Mouse (Mus musculus) layer of hippocampus, adult 8-10 months (tissue): ENCODE data around the gene Gm28044. TPM values are rescaled to one million over a fixed set of nuclear protein-coding genes. Genes with fewer than 3 reads are reported as not detected.
"Not testable (repeated sequence)": the region's sequence is repeated elsewhere in the genome, so short reads cannot be mapped to it uniquely, and the experiment has no call there.

Experiments
- DNase-seq, 2 experiments: peaks; one replicate each; pipeline ENCODE4 v3.0.0; 2022; ENCODE audit warnings: low spot score in 2 of 2
- total RNA-seq, 4 experiments: library from RNA; stranded (reverse); gene quantifications; 2 replicates each; pipeline ENCODE4 v1.2.4; 2022

Gm28044 gene
- 1 to 10 TPM in 2 of 4 experiments, not detected in 2; 1.1 to 3.2 TPM for total RNA-seq

GRCm38 (mm10) chr13:67360131-67360744, at the start of gene Gm28044, which contains the start of gene Zfp953:
TSS of gene Gm28044 (minus strand) at chr13:67360536.
TSS of gene Zfp953 (minus strand) at chr13:67360605.
- peak; percentile 87 to 89 for DNase-seq

GRCm38 (mm10) chr13:67399183-67399903, 39.0 kb upstream of the Gm28044 start, which contains the start of gene Zfp429:
TSS of gene Zfp429 (minus strand) at chr13:67399819.
- DNase-seq = peak; percentile 48 to 55

DNA sequence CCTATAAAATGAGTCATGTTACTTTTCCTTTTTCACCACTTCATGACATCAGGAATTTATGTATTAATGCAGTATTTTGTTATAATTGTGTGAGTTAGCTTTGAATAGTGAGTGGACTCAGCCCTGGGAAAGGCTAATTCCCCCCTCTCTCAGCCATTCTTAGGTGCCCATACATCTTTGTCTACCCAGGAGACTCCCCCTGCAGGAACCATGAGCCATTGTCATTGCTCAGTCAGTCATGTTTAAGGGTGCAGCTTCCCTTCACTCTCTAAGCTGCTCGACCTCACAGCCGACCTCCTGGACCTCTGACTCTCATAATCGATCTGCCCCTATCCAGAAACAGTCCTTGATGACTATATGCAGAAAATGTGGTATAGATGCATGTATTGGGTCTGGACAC, 15.9 kb upstream of the Gm28044 start:
- DNase-seq = not testable (repeated sequence)

GRCm38 (mm10) chr13:67375050-67375911, 14.9 kb upstream of the Gm28044 start, which contains the start of the genes Gm28041 and Zfp456:
TSS of gene Gm28041 (minus strand) at chr13:67375733.
TSS of gene Zfp456 (minus strand) at chr13:67375810.
- peak; percentile 18 to 31 for DNase-seq

GRCm38 (mm10) chr13:67351854-67352253, 8.5 kb downstream of the Gm28044 start:
- no peak for DNase-seq

DNA sequence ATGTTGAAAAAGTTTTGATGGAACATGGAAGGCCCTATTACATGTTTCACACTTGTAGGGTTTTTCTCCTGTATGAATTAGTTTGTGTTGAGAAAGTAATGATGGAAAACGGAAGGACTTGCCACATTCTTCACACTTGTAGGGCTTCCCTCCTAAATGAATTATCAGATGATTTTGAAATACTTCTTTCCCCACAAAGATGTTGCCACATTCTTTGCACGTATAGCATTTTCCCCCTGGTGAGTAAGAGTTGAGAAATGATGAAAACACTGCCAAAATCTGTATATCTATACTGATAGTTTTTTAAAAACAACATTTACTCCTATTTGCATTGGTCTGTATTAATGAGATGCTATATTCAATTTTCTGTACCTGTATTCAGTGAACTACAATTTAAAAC, 16.9 kb downstream of the Gm28044 start:
- DNase-seq = no peak

GRCm38 (mm10) chr13:67332877-67333276, 27.5 kb downstream of the Gm28044 start:
- DNase-seq = no peak

DNA sequence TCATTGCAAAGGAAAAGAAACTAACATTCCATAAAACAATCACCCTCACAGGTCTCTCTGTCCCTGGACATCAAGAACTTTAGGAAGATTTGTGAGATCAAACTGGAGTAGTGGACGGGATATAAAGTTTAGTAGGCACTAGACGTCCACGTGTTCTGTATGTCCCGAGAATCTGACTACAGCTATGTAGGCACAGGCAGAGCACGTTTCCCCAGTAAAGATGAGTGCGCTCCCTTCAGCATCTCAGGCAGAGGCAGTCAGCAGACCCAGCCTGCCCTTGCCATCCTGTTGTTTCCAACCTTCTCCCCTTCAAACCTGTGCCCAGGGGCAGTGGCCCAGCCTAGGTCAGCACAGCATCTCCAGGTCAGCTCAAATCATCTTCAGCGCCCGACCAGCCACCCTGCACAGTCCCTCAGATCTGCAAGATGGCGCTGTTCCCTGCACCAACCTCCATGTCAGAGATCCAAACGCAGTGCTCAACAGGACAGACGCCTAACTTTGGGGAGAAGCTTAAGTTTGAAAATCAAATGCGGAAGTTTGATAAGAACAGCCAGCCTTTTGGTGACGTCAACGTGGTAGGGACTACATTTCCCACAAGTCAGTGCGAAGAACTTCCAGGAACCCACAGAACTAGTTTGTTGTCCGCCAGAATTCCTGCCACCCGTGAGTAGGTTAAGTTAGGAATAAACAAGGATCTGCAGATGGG, 28.2 kb downstream of the Gm28044 start, which contains the start of gene Zfp595:
Gene Zfp595, minus strand, starts transcription at position 552 of the 706 bp plus-strand sequence.
- DNase-seq = peak; percentile 78 to 80

DNA sequence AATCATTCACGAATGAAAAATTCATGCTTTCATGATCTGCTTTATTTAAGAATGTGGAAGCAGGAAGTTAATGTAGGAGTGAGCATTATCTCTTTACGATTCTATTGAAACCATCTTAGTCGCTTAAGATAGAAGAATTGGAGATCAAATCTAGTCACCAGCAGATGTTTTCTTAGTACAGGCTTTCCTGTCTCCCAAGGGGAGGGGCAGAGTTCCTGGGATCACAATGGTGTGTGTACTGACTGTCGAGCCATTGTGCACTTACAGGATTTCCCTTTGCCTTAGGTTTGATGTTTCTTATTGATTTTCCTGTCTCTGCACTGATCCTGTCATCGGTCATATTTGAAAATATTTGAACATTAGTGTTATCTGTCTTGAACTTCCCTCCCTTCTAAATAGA, 53.6 kb downstream of the Gm28044 start:
- no peak for DNase-seq

- peak; percentile 93 for DNase-seq
Observed at GRCm38 (mm10) chr13:67305822-67306672, 54.3 kb downstream of the Gm28044 start, which contains the start of gene Zfp457. TSS of gene Zfp457 (minus strand) at chr13:67306485.

DNA sequence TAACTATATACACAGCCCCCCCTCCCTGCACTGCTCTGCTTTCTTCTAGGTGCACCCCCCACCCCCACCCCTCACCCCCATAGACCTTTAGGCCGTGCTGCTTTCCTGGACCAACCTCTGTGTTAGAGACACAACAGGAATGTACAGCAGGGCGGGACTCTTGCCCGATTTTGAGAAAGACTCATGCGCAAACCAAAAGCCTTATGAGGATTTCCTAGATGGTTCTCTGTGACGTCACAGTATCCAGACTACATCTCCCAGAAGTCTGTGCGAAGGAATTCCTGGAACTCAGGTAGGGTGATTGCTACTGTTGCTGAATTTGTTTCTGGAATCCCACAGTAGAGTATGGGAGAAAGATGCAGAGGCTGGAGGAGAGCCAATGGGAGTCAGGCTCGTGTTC, 82.0 kb downstream of the Gm28044 start, which contains the start of gene Zfp458:
Gene Zfp458, minus strand, starts transcription at position 153 of the 400 bp plus-strand sequence.
- peak in 1 of 2 experiments; percentile 18 for DNase-seq

DNA sequence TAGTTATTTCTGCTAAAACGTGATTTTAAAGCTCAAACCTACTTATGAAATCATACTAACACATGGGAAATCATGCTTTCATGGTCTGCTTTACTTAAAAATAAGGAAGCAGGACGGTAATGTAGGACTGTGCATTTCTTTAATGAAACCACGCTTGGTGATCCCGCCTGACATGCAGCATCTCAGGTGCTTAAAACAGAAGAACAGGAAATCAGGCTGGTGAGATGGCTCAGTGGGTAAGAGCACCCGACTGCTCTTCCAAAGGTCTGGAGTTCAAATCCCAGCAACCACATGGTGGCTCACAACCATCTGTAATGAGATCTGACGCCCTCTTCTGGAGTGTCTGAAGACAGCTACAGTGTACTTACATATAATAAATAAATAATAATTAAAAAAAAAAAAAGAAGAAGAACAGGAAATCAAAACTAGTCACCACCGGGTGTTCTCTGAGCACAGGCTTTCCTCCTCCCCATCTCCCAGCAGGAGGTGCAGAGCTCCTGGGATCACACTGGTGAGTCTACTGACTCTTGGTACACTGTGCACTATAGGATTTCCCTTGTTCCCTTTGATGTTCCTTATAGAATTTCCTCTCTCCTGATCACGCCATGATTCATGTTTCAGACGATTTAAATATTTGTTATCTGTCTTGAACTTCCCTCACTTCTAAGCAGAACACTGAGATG, 90.8 kb downstream of the Gm28044 start:
- not testable (repeated sequence) for DNase-seq

DNA sequence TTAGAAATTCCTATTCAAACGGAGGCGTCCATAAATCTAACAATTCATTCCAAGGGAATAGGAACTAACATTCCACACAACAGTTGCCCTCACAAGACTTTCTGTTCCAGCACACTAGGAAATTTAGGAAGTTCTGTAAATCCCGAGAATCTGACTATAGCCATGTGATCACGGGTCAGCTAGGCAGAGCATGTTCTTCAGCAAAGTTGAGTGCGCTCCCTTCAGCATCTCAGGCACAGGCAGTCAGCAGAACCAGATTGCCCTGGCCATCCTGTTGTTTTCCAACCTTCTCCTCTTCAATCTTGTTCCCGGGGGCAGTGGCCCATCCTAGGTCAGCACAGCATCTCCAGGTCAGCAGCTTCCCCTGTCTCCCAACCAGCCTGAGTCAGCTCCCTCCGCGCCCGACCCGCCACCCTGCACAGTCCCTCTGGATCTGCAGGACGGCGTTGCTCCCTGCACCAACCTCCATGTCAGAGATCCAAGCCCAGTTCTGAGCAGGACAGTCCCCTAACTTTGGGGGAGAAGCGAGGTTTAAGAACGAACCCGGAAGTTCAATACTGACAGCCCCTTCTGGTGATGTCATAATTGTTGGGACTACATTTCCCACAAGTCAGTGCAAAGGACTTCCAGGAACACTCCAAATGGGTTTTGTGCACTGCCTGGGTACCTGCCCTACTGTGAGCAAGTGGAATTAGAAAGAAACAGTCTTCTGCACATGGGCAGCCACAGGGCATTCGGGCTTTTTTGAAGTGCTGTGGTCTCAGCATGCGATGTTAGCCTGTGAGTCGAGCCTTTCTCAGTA, 91.6 kb downstream of the Gm28044 start:
- DNase-seq = peak; percentile 78 to 81

Other genes starting within 250 kb of the Gm28044 start
- under 1 TPM; 0.25 to 0.78 (median 0.54) TPM for gene Rslcan18, start 244.3 kb downstream of the Gm28044 start, total RNA-seq
- 10 to 100 TPM in 2 of 4 experiments, 1 to 10 TPM in 2; 8.4 to 13.8 (median 11.4) TPM for gene Zfp759, start 238.9 kb downstream of the Gm28044 start, total RNA-seq
- gene Rsl1, start 187.4 kb downstream of the Gm28044 start, total RNA-seq = 1 to 10 TPM; 4.7 to 7.2 (median 5.8) TPM
- gene Zfp455, start 166.0 kb downstream of the Gm28044 start, total RNA-seq = 1 to 10 TPM; 2.3 to 4.3 (median 3.8) TPM
- 10 to 100 TPM; 18.2 to 26.5 (median 23.8) TPM for gene Zfp458, start 82.1 kb downstream of the Gm28044 start, total RNA-seq
- gene Zfp457, start 54.1 kb downstream of the Gm28044 start, total RNA-seq = 1 to 10 TPM; 5.0 to 9.0 (median 6.3) TPM
- gene Zfp595, start 28.0 kb downstream of the Gm28044 start, total RNA-seq = 1 to 10 TPM; 3.2 to 4.3 (median 3.9) TPM
- 1 to 10 TPM; 1.1 to 2.0 (median 1.3) TPM for gene Zfp953, start 69 bp upstream of the Gm28044 start, total RNA-seq
- not detected for gene Gm28041, start 15.2 kb upstream of the Gm28044 start, total RNA-seq
- gene Zfp456, start 15.3 kb upstream of the Gm28044 start, total RNA-seq = 1 to 10 TPM; 1.0 to 1.9 (median 1.6) TPM
- 1 to 10 TPM; 2.2 to 4.5 (median 2.4) TPM for gene Zfp429, start 39.3 kb upstream of the Gm28044 start, total RNA-seq
- gene Zfp459, start 60.9 kb upstream of the Gm28044 start, total RNA-seq = 1 to 10 TPM; 3.4 to 5.9 (median 4.4) TPM
- 10 to 100 TPM; 10.5 to 18.9 (median 15.5) TPM for gene Zfp874a, start 91.1 kb upstream of the Gm28044 start, total RNA-seq
- gene Zfp874b, start 123.7 kb upstream of the Gm28044 start, total RNA-seq = 10 to 100 TPM; 12.4 to 23.2 (median 17.5) TPM
- gene Zfp58, start 140.0 kb upstream of the Gm28044 start, total RNA-seq = 10 to 100 TPM in 2 of 4 experiments, 1 to 10 TPM in 2; 8.4 to 12.4 (median 10.4) TPM
- under 1 TPM in 1 of 4 experiments, not detected in 3; 0.25 TPM for gene Gm26965, start 165.6 kb upstream of the Gm28044 start, total RNA-seq
- 10 to 100 TPM; 21.4 to 24.6 (median 23.7) TPM for gene Zfp87, start 165.6 kb upstream of the Gm28044 start, total RNA-seq
- gene Zfp748, start 193.3 kb upstream of the Gm28044 start, total RNA-seq = 10 to 100 TPM in 3 of 4 experiments, 1 to 10 TPM in 1; 9.4 to 12.5 (median 10.5) TPM
- 10 to 100 TPM in 1 of 4 experiments, 1 to 10 TPM in 3; 8.7 to 10.2 (median 9.1) TPM for gene Zfp729b, start 249.2 kb upstream of the Gm28044 start, total RNA-seq